Mouse (Mus musculus) G1E (cell line): ENCODE measurements around the gene Npsr1. TPM values are rescaled to one million over a fixed set of nuclear protein-coding genes. Genes with fewer than 3 reads are reported as not detected.

Source experiments
- ATAC-seq: 2 replicates; pipeline ENCODE4 v1.8.0; 2016; ENCODE audit warnings: mild to moderate bottlenecking; ENCODE audit not compliant: insufficient number of reproducible peaks, poor library complexity, low FRiP score, severe bottlenecking; ENCODE audit errors: extremely low read depth
- DNase-seq: peaks from one replicate; pipeline ENCODE4 v3.0.0; 2012; ENCODE audit warnings: low spot score
- H3K27me3 ChIP-seq: 2 replicates; pipeline ENCODE4 v1.6.1; 2012; ENCODE audit warnings: mild to moderate bottlenecking, low read length, inconsistent platforms; ENCODE audit not compliant: insufficient read depth
- H3K36me3 ChIP-seq: replicated peaks from 2 replicates; pipeline ENCODE3; 2012; ENCODE audit warnings: mild to moderate bottlenecking, inconsistent platforms
- H3K4me1 ChIP-seq: 2 replicates; pipeline ENCODE4 v1.6.1; 2012; ENCODE audit warnings: low read depth, low read length, inconsistent platforms, mixed read lengths; ENCODE audit not compliant: insufficient read depth
- H3K4me3 ChIP-seq: 2 replicates; pipeline ENCODE4 v1.5.1; 2012; ENCODE audit warnings: low read depth, mild to moderate bottlenecking, inconsistent platforms, low read length, moderate library complexity, mixed read lengths
- H3K9me3 ChIP-seq: replicated peaks from 2 replicates; pipeline ENCODE4 v1.6.1; 2012; ENCODE audit warnings: inconsistent platforms
- CTCF ChIP-seq: IDR thresholded peaks from 2 replicates; pipeline ENCODE4 v1.5.1; 2012; ENCODE audit warnings: low read depth, low read length, inconsistent platforms, mixed read lengths
- GATA1 ChIP-seq: IDR thresholded peaks from 2 replicates; pipeline ENCODE4 v1.6.1; 2012; ENCODE audit warnings: borderline replicate concordance, low read length, inconsistent platforms, mixed read lengths
- GATA2 ChIP-seq: IDR thresholded peaks from 2 replicates; pipeline ENCODE4 v1.6.1; 2012; ENCODE audit warnings: low read depth, low read length, inconsistent platforms, borderline replicate concordance
- POLR2AphosphoS5 ChIP-seq: IDR thresholded peaks from 2 replicates; pipeline ENCODE4 v1.6.1; 2012; ENCODE audit warnings: low read depth, low read length, inconsistent platforms; ENCODE audit not compliant: insufficient replicate concordance
- TAL1 ChIP-seq: conservative IDR thresholded peaks from 2 replicates; pipeline ENCODE4 v1.6.1; 2012; ENCODE audit warnings: low read depth, low read length, inconsistent platforms, mixed read lengths
- polyA plus RNA-seq: library from polyadenylated mRNA; stranded (reverse); fragments of >175 nt; gene quantifications from 2 replicates; pipeline ENCODE4 v1.2.3, GENCODE M21; 2012
- total RNA-seq, 2 experiments: library from RNA; stranded (forward) in 1 of 2; stranded (reverse) in 1 of 2; fragments of 200-1000 nt in 1 of 2; fragments of >200 nt in 1 of 2; fragmentation: Nextera tagmentation in 1 of 2; gene quantifications; 2 replicates each; pipeline ENCODE4 v1.2.3; 2014 to 2017

Npsr1 gene
- total and polyA plus RNA-seq, 3 experiments: 0.16 to 1.4 TPM; not detected in 1

DNA sequence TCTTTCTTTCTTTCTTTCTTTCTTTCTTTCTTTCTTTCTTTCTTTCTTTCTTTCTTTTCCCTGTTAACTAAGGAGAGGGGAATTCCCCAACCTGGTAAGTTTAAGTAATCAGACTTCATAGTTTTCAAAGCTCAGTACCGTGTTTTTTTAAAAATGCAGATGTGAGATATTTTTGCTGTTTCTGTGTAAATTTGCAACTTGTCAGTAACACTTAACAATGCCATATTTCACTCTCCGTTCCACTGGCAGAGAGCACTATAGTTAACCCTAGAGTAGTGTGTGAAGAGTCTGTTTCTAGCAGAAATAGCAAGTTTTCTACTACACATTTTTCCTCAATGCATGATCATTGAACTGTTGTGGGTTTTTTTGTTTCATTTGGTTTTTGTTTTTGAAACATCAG, 730 bp downstream of the Npsr1 start:
- Histone ChIP-seq H3K36me3 (no peaks in the 10 kb centered on the region), H3K4me1 (peaks cover 2% of the 10 kb centered on the region; the same call in 1 of the 2 replicates), H3K27me3 (peaks cover 7% of the 10 kb centered on the region), H3K4me3 (no peak overlapping the region), H3K9me3 (no peaks in the 10 kb centered on the region)
- DNase-seq: no peak
- no peak for TF ChIP-seq GATA2
- no peak for TF ChIP-seq GATA1
- TF ChIP-seq TAL1: no peak
- no peak for TF ChIP-seq CTCF
- TF ChIP-seq POLR2AphosphoS5: no peak
- no peak for ATAC-seq

DNA sequence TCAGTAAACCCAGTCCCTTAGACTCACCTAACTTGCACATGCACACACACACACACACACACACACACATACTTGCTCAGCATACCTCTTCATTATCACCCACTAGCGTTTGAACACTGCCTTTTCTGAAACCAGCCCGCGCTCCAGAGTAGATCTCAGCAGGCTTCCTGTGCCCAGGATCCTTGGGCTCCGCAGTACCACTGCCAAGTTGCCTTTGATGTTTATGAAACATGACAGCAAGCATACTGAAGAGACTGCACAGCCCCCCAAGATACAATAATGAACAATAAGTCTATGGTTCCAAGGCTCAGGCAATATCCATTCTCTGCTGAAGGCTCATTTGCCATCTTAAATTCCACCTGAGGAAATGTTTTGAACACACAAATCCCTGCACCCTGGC, 1.8 kb downstream of the Npsr1 start:
- peaks cover 11% of the 10 kb centered on the region for H3K27me3 ChIP-seq
- no peak overlapping the region for H3K4me3 ChIP-seq
- TF ChIP-seq GATA1 (no peak), TAL1 (no peak), POLR2AphosphoS5 (no peak), CTCF (no peak), GATA2 (no peak)
- DNase-seq (no peak), ATAC-seq (no peak)
- no peaks in the 10 kb centered on the region for H3K36me3 ChIP-seq
- peaks cover 2% of the 10 kb centered on the region; the same call in 1 of the 2 replicates for H3K4me1 ChIP-seq
- H3K9me3 ChIP-seq: no peaks in the 10 kb centered on the region

DNA sequence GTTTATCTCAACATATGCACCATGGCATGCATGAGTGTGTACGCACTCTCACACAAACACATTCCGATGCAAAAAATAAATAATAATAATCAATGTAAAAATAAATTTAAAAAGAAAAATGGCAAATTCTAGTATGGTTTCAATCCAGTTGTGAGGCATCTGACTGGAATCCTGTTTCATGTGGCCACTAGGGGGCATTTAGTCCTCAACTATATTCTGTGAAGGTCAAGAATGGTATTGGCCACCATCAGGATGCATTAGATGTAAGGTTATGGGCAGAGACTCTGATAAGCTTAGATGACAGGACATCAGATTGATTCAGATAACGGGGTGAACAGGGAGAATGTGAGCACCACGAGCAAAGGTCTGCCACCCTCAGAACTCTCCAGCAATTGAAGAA, 21.6 kb downstream of the Npsr1 start:
- DNase-seq (no peak), ATAC-seq (no peak)
- H3K27me3 ChIP-seq: no peaks in the 10 kb centered on the region
- TF ChIP-seq POLR2AphosphoS5: no peak
- TF ChIP-seq GATA2: no peak
- no peak for TF ChIP-seq CTCF
- TF ChIP-seq GATA1: no peak
- no peak for TF ChIP-seq TAL1
- no peak overlapping the region for H3K4me3 ChIP-seq
- no peaks in the 10 kb centered on the region for H3K36me3 ChIP-seq
- no peaks in the 10 kb centered on the region for H3K9me3 ChIP-seq
- peaks cover 8% of the 10 kb centered on the region for H3K4me1 ChIP-seq

DNA sequence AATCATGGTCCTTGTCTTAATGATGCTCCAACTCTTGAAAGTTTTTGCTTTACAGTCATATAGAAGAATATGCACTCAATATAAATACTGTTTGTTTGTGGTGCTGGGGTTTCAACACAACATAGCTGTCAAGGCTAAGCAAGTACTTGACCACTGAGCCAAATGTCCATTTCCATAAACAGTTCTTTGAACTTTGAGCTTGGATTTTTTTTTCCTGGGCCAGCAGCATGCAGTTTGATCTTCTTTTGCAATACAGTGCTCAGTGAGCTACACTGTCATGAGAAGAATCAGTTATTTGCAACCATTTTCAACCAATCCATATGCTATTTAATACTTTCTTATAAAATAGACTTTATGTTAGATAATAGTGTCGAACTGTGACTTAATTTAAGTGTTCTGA, 35.3 kb downstream of the Npsr1 start:
- Histone ChIP-seq H3K36me3 (no peaks in the 10 kb centered on the region), H3K4me3 (no peak overlapping the region), H3K9me3 (no peaks in the 10 kb centered on the region), H3K4me1 (no peaks in the 10 kb centered on the region), H3K27me3 (no peaks in the 10 kb centered on the region; the same call in 1 of the 2 replicates)
- DNase-seq (no peak), ATAC-seq (no peak)
- no peak for TF ChIP-seq POLR2AphosphoS5
- TF ChIP-seq GATA1: no peak
- no peak for TF ChIP-seq CTCF
- TF ChIP-seq GATA2: no peak
- no peak for TF ChIP-seq TAL1

DNA sequence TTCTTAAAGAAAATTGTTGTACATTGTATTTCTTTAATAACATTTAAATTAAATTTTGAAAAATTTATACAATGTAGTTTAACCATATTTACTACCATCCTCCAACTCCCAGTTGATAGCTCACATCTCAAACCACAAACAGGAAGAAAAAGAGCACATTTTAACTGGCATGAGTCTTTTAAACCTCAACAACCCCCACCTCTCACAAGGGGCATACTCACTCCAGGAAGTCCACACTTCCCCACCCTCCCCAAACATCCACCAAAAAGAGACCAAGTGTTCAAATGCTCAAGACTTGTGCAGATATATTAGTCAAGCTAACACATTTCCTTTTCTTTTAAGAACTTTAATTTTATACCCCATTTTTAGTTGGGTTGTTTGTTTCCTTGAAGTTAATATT, 38.6 kb downstream of the Npsr1 start:
- Histone ChIP-seq H3K4me1 (no peaks in the 10 kb centered on the region), H3K9me3 (no peaks in the 10 kb centered on the region), H3K36me3 (no peaks in the 10 kb centered on the region), H3K4me3 (no peak overlapping the region), H3K27me3 (no peaks in the 10 kb centered on the region; the same call in 1 of the 2 replicates)
- no peak for DNase-seq
- ATAC-seq: no peak
- no peak for TF ChIP-seq TAL1
- no peak for TF ChIP-seq POLR2AphosphoS5
- TF ChIP-seq CTCF: no peak
- no peak for TF ChIP-seq GATA2
- no peak for TF ChIP-seq GATA1

DNA sequence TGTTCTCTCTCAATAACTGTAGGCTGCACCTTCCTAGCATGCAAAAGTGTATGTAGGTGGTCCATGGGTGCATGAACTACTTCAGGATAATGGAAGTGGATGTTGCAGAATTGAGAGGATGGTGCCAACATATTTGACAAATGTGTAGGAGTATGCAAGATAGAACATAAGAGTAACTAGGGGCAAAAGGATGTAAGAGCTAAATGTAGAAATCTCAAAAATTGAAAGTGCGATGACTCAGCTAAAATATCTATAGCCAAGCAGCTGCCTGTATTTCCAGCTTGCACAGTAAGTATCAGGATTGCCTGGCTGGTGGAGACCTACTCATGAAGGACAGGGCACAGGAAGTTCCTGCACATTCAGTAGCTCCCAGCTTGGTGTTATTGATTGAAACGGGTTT, 46.5 kb downstream of the Npsr1 start:
- TF ChIP-seq GATA2: no peak
- H3K36me3 ChIP-seq: no peaks in the 10 kb centered on the region
- H3K27me3 ChIP-seq: peaks cover 4% of the 10 kb centered on the region; the same call in 1 of the 2 replicates
- no peaks in the 10 kb centered on the region for H3K9me3 ChIP-seq
- no peaks in the 10 kb centered on the region for H3K4me1 ChIP-seq
- no peak for ATAC-seq
- H3K4me3 ChIP-seq: no peak overlapping the region
- no peak for DNase-seq

DNA sequence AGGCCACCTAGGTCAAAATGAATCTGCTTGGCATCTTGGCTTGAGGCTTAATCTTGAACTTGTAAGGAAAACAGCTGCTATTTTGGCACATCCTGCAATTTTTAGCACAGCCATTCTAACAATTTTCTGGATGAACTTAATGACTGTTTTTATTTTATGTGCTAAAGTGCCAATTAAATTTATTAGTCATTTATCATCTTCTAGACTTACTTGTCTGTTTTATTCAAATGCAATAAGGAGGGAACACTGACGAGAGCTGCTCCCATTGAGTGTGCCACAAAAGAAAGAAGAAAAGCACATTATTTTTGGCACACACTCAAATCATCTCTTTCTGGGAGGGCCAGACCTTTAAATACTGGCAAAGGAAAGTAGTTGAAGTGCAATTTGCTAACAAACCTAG, 59.4 kb downstream of the Npsr1 start:
- DNase-seq (no peak), ATAC-seq (no peak)
- Histone ChIP-seq H3K9me3 (no peaks in the 10 kb centered on the region), H3K36me3 (no peaks in the 10 kb centered on the region), H3K27me3 (0 out of 2 replicates have a peak, but pooled peaks cover under 1% of the 10 kb centered on the region), H3K4me3 (no peak overlapping the region), H3K4me1 (no peaks in the 10 kb centered on the region)
- TF ChIP-seq GATA2 (no peak), GATA1 (no peak), CTCF (no peak), POLR2AphosphoS5 (no peak), TAL1 (no peak)
